Mouse (Mus musculus) myocyte (in vitro differentiated cells): ENCODE measurements around the gene Bcas3.

Experiments
- CEBPB ChIP-seq: IDR thresholded peaks from 2 replicates; pipeline ENCODE4 v1.6.1; 2011; ENCODE audit warnings: mild to moderate bottlenecking, moderate library complexity; ENCODE audit not compliant: poor library complexity, insufficient read depth, severe bottlenecking
- E2F4 ChIP-seq: IDR thresholded peaks from one replicate; pipeline ENCODE4 v1.6.1; 2011; ENCODE audit warnings: mild to moderate bottlenecking, control low read depth, moderate library complexity; ENCODE audit not compliant: insufficient read depth
- MYOD1 ChIP-seq, 3 experiments: IDR thresholded peaks; one replicate each; pipeline ENCODE4 v1.6.1; 2011; ENCODE audit warnings: control low read depth in 2 of 3, low read depth in 2 of 3, mild to moderate bottlenecking in 2 of 3, moderate library complexity in 1 of 3; ENCODE audit not compliant: insufficient read length in 2 of 3, control insufficient read depth in 1 of 3
- MYOG ChIP-seq, 3 experiments: IDR thresholded peaks; one replicate each; pipeline ENCODE4 v1.6.1; 2011; ENCODE audit warnings: control low read depth in 2 of 3, low read depth in 2 of 3, mild to moderate bottlenecking in 2 of 3; ENCODE audit not compliant: insufficient read length in 2 of 3, control insufficient read depth in 1 of 3, insufficient read depth in 1 of 3
- POLR2A ChIP-seq: IDR thresholded peaks from one replicate; pipeline ENCODE4 v1.6.1; 2011; ENCODE audit warnings: low read depth, mild to moderate bottlenecking, control low read depth, moderate library complexity; ENCODE audit not compliant: insufficient read length
- POLR2AphosphoS2 ChIP-seq: IDR thresholded peaks from one replicate; pipeline ENCODE4 v1.6.1; 2011; ENCODE audit warnings: low read depth, control low read depth; ENCODE audit not compliant: insufficient read length
- TCF12 ChIP-seq: IDR thresholded peaks from one replicate; pipeline ENCODE4 v1.6.1; 2011; ENCODE audit warnings: mild to moderate bottlenecking, control low read depth; ENCODE audit not compliant: poor library complexity, insufficient read depth, severe bottlenecking
- USF1 ChIP-seq: IDR thresholded peaks from one replicate; pipeline ENCODE4 v1.6.1; 2011; ENCODE audit warnings: low read depth, mild to moderate bottlenecking, control low read depth, moderate library complexity

- no peak for TF ChIP-seq POLR2AphosphoS2
- TF ChIP-seq USF1, result no peak
- no peak for TF ChIP-seq TCF12
- TF ChIP-seq POLR2A, result no peak
- no peak for TF ChIP-seq CEBPB
- no peak for TF ChIP-seq MYOG (IDR thresholded peaks at IDR 0.05; ENCODE audit: control insufficient read depth in 1 of 3, insufficient read depth in 1 of 3, insufficient read length in 2 of 3, low read depth in 2 of 3)
- no peak for TF ChIP-seq MYOD1 (IDR thresholded peaks at IDR 0.05; ENCODE audit: control insufficient read depth in 1 of 3, insufficient read length in 2 of 3, low read depth in 2 of 3)
- TF ChIP-seq E2F4, result no peak
These were observed 273.9 kb downstream of the Bcas3 start for GRCm38 (mm10) chr11:85626846-85627245.
